Mouse (Mus musculus) megakaryocyte, embryonic 14.5 days (primary cell): Measurements from ENCODE around the gene Slc25a38. TPM values are rescaled to one million over a fixed set of nuclear protein-coding genes. Genes with fewer than 3 reads are reported as not detected.

Experiments used
- H3K27me3 ChIP-seq: replicated peaks from 2 replicates; pipeline ENCODE3; 2012; ENCODE audit warnings: inconsistent platforms
- H3K36me3 ChIP-seq: replicated peaks from 2 replicates; pipeline ENCODE3; 2012; ENCODE audit warnings: low read length, inconsistent platforms, mixed read lengths
- H3K4me1 ChIP-seq: 2 replicates; pipeline ENCODE4 v1.6.1; 2012; ENCODE audit warnings: inconsistent platforms
- H3K4me3 ChIP-seq: replicated peaks from 2 replicates; pipeline ENCODE3; 2012; ENCODE audit warnings: moderate library complexity, mild to moderate bottlenecking, inconsistent platforms
- H3K9me3 ChIP-seq: 2 replicates; pipeline ENCODE4 v1.6.1; 2012; ENCODE audit warnings: inconsistent platforms
- FLI1 ChIP-seq: IDR thresholded peaks from 2 replicates; pipeline ENCODE4 v1.6.1; 2012; ENCODE audit warnings: low read length, inconsistent platforms, mixed read lengths
- GATA1 ChIP-seq: IDR thresholded peaks from 3 replicates; pipeline ENCODE4 v1.6.1; 2012; ENCODE audit warnings: mixed read lengths, low read length, inconsistent platforms, borderline replicate concordance
- polyA plus RNA-seq: library from polyadenylated mRNA; stranded (reverse); fragments of >175 nt; gene quantifications from 2 replicates; pipeline ENCODE4 v1.2.3, GENCODE M21; 2012; ENCODE audit warnings: low replicate concordance; ENCODE audit not compliant: insufficient read depth

The Slc25a38 gene
- polyA plus RNA-seq, 1 experiment, result 45.8 TPM

GRCm38 (mm10) chr9:120163862-120164261 is 53.7 kb downstream of the Slc25a38 start:
- TF ChIP-seq FLI1, result no peak
- no peak for TF ChIP-seq GATA1
- Histone ChIP-seq H3K4me3 (no peak overlapping the region), H3K27me3 (peaks cover 19% of the 10 kb centered on the region), H3K9me3 (peaks cover 9% of the 10 kb centered on the region; the same call in 1 of the 2 replicates), H3K36me3 (no peaks in the 10 kb centered on the region), H3K4me1 (no peaks in the 10 kb centered on the region)

GRCm38 (mm10) chr9:120167826-120168225 is 57.7 kb downstream of the Slc25a38 start:
- Histone ChIP-seq H3K9me3 (peaks cover 10% of the 10 kb centered on the region), H3K4me1 (no peaks in the 10 kb centered on the region), H3K36me3 (no peaks in the 10 kb centered on the region), H3K27me3 (peaks cover 23% of the 10 kb centered on the region), H3K4me3 (no peak overlapping the region)
- TF ChIP-seq FLI1 (no peak), GATA1 (no peak)

GRCm38 (mm10) chr9:120171295-120171694 is 61.1 kb downstream of the Slc25a38 start:
- H3K9me3 ChIP-seq, result peaks cover 24% of the 10 kb centered on the region
- TF ChIP-seq FLI1 (no peak), GATA1 (no peak)
- no peak overlapping the region for H3K4me3 ChIP-seq
- peaks cover 22% of the 10 kb centered on the region for H3K27me3 ChIP-seq
- no peaks in the 10 kb centered on the region for H3K4me1 ChIP-seq
- no peaks in the 10 kb centered on the region for H3K36me3 ChIP-seq

Other genes starting within 250 kb of the Slc25a38 start
- gene Wdr48, start 215.5 kb upstream of the Slc25a38 start, polyA plus RNA-seq, result 9.9 and 15.8 TPM in 2 replicates
- 11.6 and 11.7 TPM in 2 replicates for gene Gorasp1, start 172.8 kb upstream of the Slc25a38 start, polyA plus RNA-seq
- 0.26 TPM in 1 of 2 replicates, not detected in the other for gene Ttc21a, start 172.8 kb upstream of the Slc25a38 start, polyA plus RNA-seq
- 10.6 and 25.7 TPM in 2 replicates for gene Csrnp1, start 125.7 kb upstream of the Slc25a38 start, polyA plus RNA-seq
- not detected in 2 replicates for gene Xirp1, start 86.8 kb upstream of the Slc25a38 start, polyA plus RNA-seq
- 0.73 TPM in 1 of 2 replicates, not detected in the other for gene Cx3cr1, start 40.5 kb upstream of the Slc25a38 start, polyA plus RNA-seq
- gene Ccr8, start 18.3 kb upstream of the Slc25a38 start, polyA plus RNA-seq, result not detected in 2 replicates
- gene Rpsa, start 17.3 kb downstream of the Slc25a38 start, polyA plus RNA-seq, result 5,619 and 7,213 TPM in 2 replicates
- gene Mobp, start 39.3 kb downstream of the Slc25a38 start, polyA plus RNA-seq, result not detected in 2 replicates
- not detected in 2 replicates for gene Myrip, start 191.1 kb downstream of the Slc25a38 start, polyA plus RNA-seq